Mouse (Mus musculus): ENCODE data around the gene Gm17268. TPM values are rescaled to one million over a fixed set of nuclear protein-coding genes. Genes with fewer than 3 reads are reported as not detected.

Gene Gm17268
- polyA plus RNA-seq, 1 experiment from 2014 or later: not detected

- DNase-seq: no peak
- Histone ChIP-seq H3K27ac (replicated peaks; ENCODE audit: low read depth, low read length) (no peak overlapping the region), H3K9me3 (ENCODE audit: control insufficient read depth, low read length) (no peaks in the 10 kb centered on the region), H3K4me3 (replicated peaks; ENCODE audit: low read depth, low read length) (no peak overlapping the region), H3K36me3 (ENCODE audit: control insufficient read depth, insufficient read depth, low read length) (no peaks in the 10 kb centered on the region), H3K9ac (replicated peaks; ENCODE audit: low read length) (no peak overlapping the region), H3K4me2 (ENCODE audit: low read length) (no peak overlapping the region), H3K27me3 (ENCODE audit: control insufficient read depth, insufficient read depth, low read length) (no peaks in the 10 kb centered on the region), H3K4me1 (ENCODE audit: control insufficient read depth, insufficient read depth, low read length) (no peaks in the 10 kb centered on the region)
- no peak for ATAC-seq (ENCODE audit: low FRiP score, low TSS enrichment)
Measured at GRCm38 (mm10) chr11:82019793-82020192, 18.6 kb downstream of the Gm17268 start.

DNA sequence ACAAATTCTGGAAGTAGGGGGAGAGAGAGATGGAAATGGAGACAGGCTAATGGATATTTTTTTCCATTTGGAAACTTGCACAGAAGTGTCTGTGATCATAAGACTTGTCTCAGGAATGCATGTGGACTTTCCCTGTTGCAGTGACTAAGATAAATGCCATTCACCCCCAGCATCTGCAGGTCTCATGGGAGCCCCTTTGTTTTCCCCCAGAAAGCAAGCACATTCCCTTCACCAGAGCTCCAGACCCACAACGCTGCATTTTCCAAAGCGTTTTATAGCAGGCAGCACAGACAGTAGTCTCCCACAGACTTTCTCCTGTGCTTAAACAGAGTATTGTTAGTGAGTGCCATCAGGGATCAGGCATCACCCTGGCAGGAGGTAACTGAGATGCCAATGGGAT lies 19.0 kb downstream of the Gm17268 start:
- WGBS: 65% methylated on average over 2 of the region's 2 CpGs

GRCm38 (mm10) chr11:82016181-82016780 lies 22.1 kb downstream of the Gm17268 start:
- H3K36me3 ChIP-seq (ENCODE audit: control insufficient read depth, insufficient read depth, low read length): no peaks in the 10 kb centered on the region
- no peak overlapping the region for H3K9ac ChIP-seq (replicated peaks; ENCODE audit: low read length)
- no peaks in the 10 kb centered on the region for H3K9me3 ChIP-seq (ENCODE audit: control insufficient read depth, low read length)
- H3K4me3 ChIP-seq (replicated peaks; ENCODE audit: low read depth, low read length): no peak overlapping the region
- no peak for ATAC-seq (ENCODE audit: low FRiP score, low TSS enrichment)
- 84% methylated on average over 3 of the region's 3 CpGs for WGBS
- H3K27me3 ChIP-seq (ENCODE audit: control insufficient read depth, insufficient read depth, low read length): no peaks in the 10 kb centered on the region
- no peak overlapping the region for H3K27ac ChIP-seq (replicated peaks; ENCODE audit: low read depth, low read length)
- H3K4me1 ChIP-seq (ENCODE audit: control insufficient read depth, insufficient read depth, low read length): no peaks in the 10 kb centered on the region
- no peak for DNase-seq
- no peak overlapping the region for H3K4me2 ChIP-seq (ENCODE audit: low read length)

More for the DNA sequence above, 19.0 kb downstream of the Gm17268 start:
- Histone ChIP-seq H3K36me3 (ENCODE audit: control insufficient read depth, insufficient read depth, low read length) (no peaks in the 10 kb centered on the region), H3K9me3 (ENCODE audit: control insufficient read depth, low read length) (no peaks in the 10 kb centered on the region), H3K4me3 (replicated peaks; ENCODE audit: low read depth, low read length) (no peak overlapping the region), H3K4me1 (ENCODE audit: control insufficient read depth, insufficient read depth, low read length) (no peaks in the 10 kb centered on the region), H3K27ac (replicated peaks; ENCODE audit: low read depth, low read length) (no peak overlapping the region), H3K27me3 (ENCODE audit: control insufficient read depth, insufficient read depth, low read length) (no peaks in the 10 kb centered on the region), H3K9ac (replicated peaks; ENCODE audit: low read length) (no peak overlapping the region), H3K4me2 (ENCODE audit: low read length) (no peak overlapping the region)
- no peak for ATAC-seq (ENCODE audit: low FRiP score, low TSS enrichment)
- no peak for DNase-seq

GRCm38 (mm10) chr11:82015066-82015465 lies 23.3 kb downstream of the Gm17268 start:
- Histone ChIP-seq H3K9ac (replicated peaks; ENCODE audit: low read length) (no peak overlapping the region), H3K36me3 (ENCODE audit: control insufficient read depth, insufficient read depth, low read length) (no peaks in the 10 kb centered on the region), H3K4me1 (ENCODE audit: control insufficient read depth, insufficient read depth, low read length) (no peaks in the 10 kb centered on the region), H3K4me2 (ENCODE audit: low read length) (no peak overlapping the region), H3K27ac (replicated peaks; ENCODE audit: low read depth, low read length) (no peak overlapping the region), H3K9me3 (ENCODE audit: control insufficient read depth, low read length) (no peaks in the 10 kb centered on the region), H3K27me3 (ENCODE audit: control insufficient read depth, insufficient read depth, low read length) (no peaks in the 10 kb centered on the region), H3K4me3 (replicated peaks; ENCODE audit: low read depth, low read length) (no peak overlapping the region)
- ATAC-seq (ENCODE audit: low FRiP score, low TSS enrichment): no peak
- DNase-seq: no peak
- 80% methylated on average over 2 of the region's 2 CpGs for WGBS

- no peak for ATAC-seq (ENCODE audit: low FRiP score, low TSS enrichment)
- no peak for DNase-seq
- Histone ChIP-seq H3K4me1 (ENCODE audit: control insufficient read depth, insufficient read depth, low read length) (no peaks in the 10 kb centered on the region), H3K4me3 (replicated peaks; ENCODE audit: low read depth, low read length) (no peak overlapping the region), H3K36me3 (ENCODE audit: control insufficient read depth, insufficient read depth, low read length) (no peaks in the 10 kb centered on the region), H3K9ac (replicated peaks; ENCODE audit: low read length) (no peak overlapping the region), H3K4me2 (ENCODE audit: low read length) (no peak overlapping the region), H3K27me3 (ENCODE audit: control insufficient read depth, insufficient read depth, low read length) (no peaks in the 10 kb centered on the region), H3K9me3 (ENCODE audit: control insufficient read depth, low read length) (no peaks in the 10 kb centered on the region), H3K27ac (replicated peaks; ENCODE audit: low read depth, low read length) (no peak overlapping the region)
- 74% methylated on average over 1 of the region's 1 CpGs for WGBS
Measured at GRCm38 (mm10) chr11:82013756-82014155, 24.6 kb downstream of the Gm17268 start.

- DNase-seq (no peak), ATAC-seq (ENCODE audit: low FRiP score, low TSS enrichment) (no peak)
- Histone ChIP-seq H3K4me1 (ENCODE audit: control insufficient read depth, insufficient read depth, low read length) (no peaks in the 10 kb centered on the region), H3K36me3 (ENCODE audit: control insufficient read depth, insufficient read depth, low read length) (no peaks in the 10 kb centered on the region), H3K27ac (replicated peaks; ENCODE audit: low read depth, low read length) (no peak overlapping the region), H3K9ac (replicated peaks; ENCODE audit: low read length) (no peak overlapping the region), H3K9me3 (ENCODE audit: control insufficient read depth, low read length) (no peaks in the 10 kb centered on the region), H3K27me3 (ENCODE audit: control insufficient read depth, insufficient read depth, low read length) (no peaks in the 10 kb centered on the region), H3K4me3 (replicated peaks; ENCODE audit: low read depth, low read length) (no peak overlapping the region), H3K4me2 (ENCODE audit: low read length) (no peak overlapping the region)
- 60% methylated on average over 8 of the region's 8 CpGs for WGBS
Measured at GRCm38 (mm10) chr11:82011411-82012193, 26.8 kb downstream of the Gm17268 start.

GRCm38 (mm10) chr11:82010115-82010514 lies 28.2 kb downstream of the Gm17268 start:
- ATAC-seq (ENCODE audit: low FRiP score, low TSS enrichment) (no peak), DNase-seq (no peak)
- H3K4me1 ChIP-seq (ENCODE audit: control insufficient read depth, insufficient read depth, low read length): no peaks in the 10 kb centered on the region
- H3K27me3 ChIP-seq (ENCODE audit: control insufficient read depth, insufficient read depth, low read length): no peaks in the 10 kb centered on the region
- no peak overlapping the region for H3K9ac ChIP-seq (replicated peaks; ENCODE audit: low read length)
- no peaks in the 10 kb centered on the region for H3K9me3 ChIP-seq (ENCODE audit: control insufficient read depth, low read length)
- WGBS: 95% methylated on average over 3 of the region's 3 CpGs
- H3K27ac ChIP-seq (replicated peaks; ENCODE audit: low read depth, low read length): no peak overlapping the region
- no peaks in the 10 kb centered on the region for H3K36me3 ChIP-seq (ENCODE audit: control insufficient read depth, insufficient read depth, low read length)
- no peak overlapping the region for H3K4me3 ChIP-seq (replicated peaks; ENCODE audit: low read depth, low read length)
- H3K4me2 ChIP-seq (ENCODE audit: low read length): no peak overlapping the region

DNA sequence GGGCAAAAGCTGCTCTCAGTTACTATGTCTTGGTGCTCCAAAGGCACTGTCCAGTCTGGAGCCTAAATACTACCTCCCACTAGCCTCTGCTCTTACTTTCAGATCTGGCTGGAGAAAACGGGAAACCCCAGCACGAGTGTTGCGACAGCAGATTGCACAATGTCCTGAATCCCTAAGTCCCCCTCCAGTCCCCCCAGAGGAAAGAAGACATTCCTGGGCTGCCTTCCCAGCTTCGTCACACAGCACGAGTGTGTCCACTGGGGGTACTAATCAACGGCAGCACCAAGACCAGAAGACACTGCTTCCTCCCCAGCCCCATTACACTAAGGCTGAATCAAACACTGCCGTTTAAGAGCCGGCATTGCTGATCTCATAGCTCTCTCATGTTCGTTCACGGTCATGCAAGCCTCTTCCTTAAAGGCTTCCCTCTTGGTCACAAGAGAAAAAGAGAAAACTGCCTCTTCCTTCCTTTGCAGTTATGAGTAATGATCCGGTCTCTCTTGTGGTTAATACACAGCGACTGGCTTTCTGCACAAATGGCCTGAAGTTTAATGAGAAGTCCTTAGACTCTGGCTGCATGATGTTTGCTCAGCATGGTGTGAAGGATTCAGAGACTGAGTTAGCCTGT lies 31.5 kb downstream of the Gm17268 start:
- Histone ChIP-seq H3K4me1 (ENCODE audit: control insufficient read depth, insufficient read depth, low read length) (no peaks in the 10 kb centered on the region), H3K9ac (replicated peaks; ENCODE audit: low read length) (no peak overlapping the region), H3K9me3 (ENCODE audit: control insufficient read depth, low read length) (no peaks in the 10 kb centered on the region), H3K36me3 (ENCODE audit: control insufficient read depth, insufficient read depth, low read length) (no peaks in the 10 kb centered on the region), H3K27ac (replicated peaks; ENCODE audit: low read depth, low read length) (no peak overlapping the region), H3K4me2 (ENCODE audit: low read length) (no peak overlapping the region), H3K27me3 (ENCODE audit: control insufficient read depth, insufficient read depth, low read length) (no peaks in the 10 kb centered on the region), H3K4me3 (replicated peaks; ENCODE audit: low read depth, low read length) (no peak overlapping the region)
- no peak for DNase-seq
- 61% methylated on average over 12 of the region's 12 CpGs for whole genome bisulfite sequencing
- ATAC-seq (ENCODE audit: low FRiP score, low TSS enrichment): no peak

GRCm38 (mm10) chr11:82004810-82005209 lies 33.6 kb downstream of the Gm17268 start:
- H3K4me2 ChIP-seq (ENCODE audit: low read length): no peak overlapping the region
- H3K36me3 ChIP-seq (ENCODE audit: control insufficient read depth, insufficient read depth, low read length): no peaks in the 10 kb centered on the region
- H3K27ac ChIP-seq (replicated peaks; ENCODE audit: low read depth, low read length): no peak overlapping the region
- no peaks in the 10 kb centered on the region for H3K9me3 ChIP-seq (ENCODE audit: control insufficient read depth, low read length)
- WGBS: 80% methylated on average over 2 of the region's 2 CpGs
- H3K27me3 ChIP-seq (ENCODE audit: control insufficient read depth, insufficient read depth, low read length): no peaks in the 10 kb centered on the region
- no peak for ATAC-seq (ENCODE audit: low FRiP score, low TSS enrichment)
- no peak for DNase-seq
- H3K4me1 ChIP-seq (ENCODE audit: control insufficient read depth, insufficient read depth, low read length): no peaks in the 10 kb centered on the region
- no peak overlapping the region for H3K9ac ChIP-seq (replicated peaks; ENCODE audit: low read length)
- no peak overlapping the region for H3K4me3 ChIP-seq (replicated peaks; ENCODE audit: low read depth, low read length)
